Mouse (Mus musculus) induced T-regulatory cell, adult 2 months (primary cell): ENCODE measurements around the gene Smarcal1.

Experiments
- DNase-seq: peaks from one replicate; pipeline ENCODE4 v3.0.0-alpha.2; 2012; ENCODE audit warnings: low read depth

Gene Smarcal1

GRCm38 (mm10) chr1:72582947-72583731, at the start of gene Smarcal1:
Gene Smarcal1, plus strand, starts transcription at chr1:72583251.
- peak; percentile 97 for DNase-seq

DNA sequence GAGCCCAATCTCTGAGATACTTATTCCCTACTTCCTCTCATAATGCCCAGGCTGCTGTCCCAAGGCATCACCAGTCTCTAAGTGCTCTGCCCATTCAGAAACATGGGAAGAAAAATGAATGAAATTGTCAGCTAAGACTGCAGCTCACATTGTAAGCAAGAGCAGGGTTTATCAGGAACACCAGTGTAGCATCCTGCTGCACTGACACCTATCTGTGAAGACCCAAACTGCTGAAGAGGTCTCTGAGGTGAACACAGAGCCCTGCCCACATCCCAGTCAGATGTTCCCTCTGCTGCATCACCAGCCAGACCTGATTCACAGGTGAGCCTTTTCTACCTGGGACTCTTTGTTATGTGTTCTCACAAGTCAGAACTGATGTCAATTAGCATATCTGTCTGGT, 49.6 kb upstream of the Smarcal1 start:
- DNase-seq = no peak

GRCm38 (mm10) chr1:72535725-72536571, 47.1 kb upstream of the Smarcal1 start:
- no peak for DNase-seq

- peak; percentile 15 for DNase-seq
Observed at GRCm38 (mm10) chr1:72536611-72537351, 46.3 kb upstream of the Smarcal1 start, which contains the start of gene March4. Gene March4, minus strand, starts transcription at chr1:72536930.

DNA sequence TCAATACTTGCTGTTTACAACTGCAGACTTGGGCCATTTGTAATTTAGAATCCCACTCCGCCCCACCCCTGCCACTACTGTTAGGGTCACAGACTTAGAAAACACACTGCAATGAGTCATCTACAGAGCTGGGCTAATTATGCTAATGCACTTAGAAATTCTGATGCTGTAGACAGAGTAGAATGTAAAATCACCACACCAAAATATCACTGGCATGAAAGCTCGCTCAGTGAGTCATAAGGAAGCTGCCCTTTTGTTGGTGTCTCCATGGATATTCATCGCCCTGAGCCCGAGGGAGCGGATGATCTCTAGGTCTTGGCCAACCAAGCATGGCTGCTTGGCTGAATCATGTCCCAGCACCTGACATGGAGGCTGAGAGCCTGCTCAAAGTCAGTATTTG, 44.8 kb upstream of the Smarcal1 start:
- no peak for DNase-seq

GRCm38 (mm10) chr1:72550317-72550716, 32.7 kb upstream of the Smarcal1 start:
- no peak for DNase-seq

DNA sequence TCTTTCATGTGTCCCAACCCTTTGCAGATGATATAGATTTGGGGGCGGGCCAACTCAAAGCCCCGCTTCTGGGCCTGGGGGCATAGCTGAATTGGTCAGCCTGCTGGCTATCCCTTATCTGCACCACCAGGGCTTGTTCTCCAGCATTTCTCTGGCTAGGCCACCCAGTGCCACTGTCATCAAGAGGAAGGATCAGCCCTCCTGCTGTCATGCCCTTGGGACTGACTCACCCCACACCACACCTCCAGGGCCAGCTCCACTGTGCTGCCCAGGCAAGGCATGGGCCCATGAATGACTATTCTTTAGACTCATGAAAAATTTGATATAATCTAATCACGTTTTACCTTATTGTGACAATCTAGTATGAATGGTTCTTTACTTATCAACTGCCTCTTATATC, 26.6 kb upstream of the Smarcal1 start:
- no peak for DNase-seq

- no peak for DNase-seq
Observed at GRCm38 (mm10) chr1:72558625-72559024, 24.4 kb upstream of the Smarcal1 start.

DNA sequence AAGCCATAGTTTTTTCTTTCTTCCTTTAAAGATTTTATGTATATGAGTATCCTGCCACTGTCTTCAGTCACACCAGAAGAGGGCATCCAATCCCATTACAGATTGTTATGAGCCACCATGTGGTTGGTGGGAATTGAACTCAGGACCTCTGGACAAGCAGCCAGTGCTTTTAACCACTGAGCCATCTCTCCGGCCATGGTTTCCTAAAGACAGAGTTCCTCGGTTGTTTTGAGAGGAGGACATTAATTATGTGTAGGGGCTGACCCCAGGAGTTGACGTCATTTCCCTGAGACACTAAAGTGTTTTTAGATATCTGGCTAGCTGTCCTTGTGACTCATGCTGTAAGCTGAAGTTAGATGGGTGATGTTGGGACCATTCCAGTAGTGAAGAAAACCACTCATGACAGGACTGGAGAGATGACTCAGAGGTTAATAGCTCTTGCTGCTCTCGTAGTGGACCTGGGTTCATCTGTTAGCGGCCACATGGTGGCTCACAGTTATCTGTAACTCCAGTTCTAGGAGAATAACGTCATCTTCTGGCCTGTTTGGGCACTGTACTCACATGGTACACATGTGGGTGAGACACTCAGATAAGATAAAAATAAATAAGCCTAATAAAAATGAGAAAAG, 18.6 kb upstream of the Smarcal1 start:
- no peak for DNase-seq

DNA sequence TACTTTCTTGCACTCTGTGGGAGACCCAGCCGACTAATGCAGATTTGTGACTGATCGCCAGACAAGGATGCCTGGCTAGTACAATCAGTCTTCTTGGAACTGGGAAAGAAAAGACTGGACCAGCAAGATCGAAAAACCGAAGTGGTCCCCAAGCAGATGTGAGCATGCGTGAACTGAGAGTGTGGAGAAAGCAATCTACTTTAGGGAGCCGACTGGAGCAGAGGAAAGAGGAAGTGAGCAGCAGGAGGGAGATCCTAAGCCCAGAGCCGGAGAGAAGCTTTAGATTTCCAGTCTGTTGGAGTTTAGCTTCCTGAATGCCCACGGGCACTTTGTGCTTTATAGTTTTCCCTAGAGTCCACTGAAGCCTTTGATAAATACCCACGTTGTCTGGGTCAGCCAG, 16.0 kb upstream of the Smarcal1 start:
- no peak for DNase-seq

DNA sequence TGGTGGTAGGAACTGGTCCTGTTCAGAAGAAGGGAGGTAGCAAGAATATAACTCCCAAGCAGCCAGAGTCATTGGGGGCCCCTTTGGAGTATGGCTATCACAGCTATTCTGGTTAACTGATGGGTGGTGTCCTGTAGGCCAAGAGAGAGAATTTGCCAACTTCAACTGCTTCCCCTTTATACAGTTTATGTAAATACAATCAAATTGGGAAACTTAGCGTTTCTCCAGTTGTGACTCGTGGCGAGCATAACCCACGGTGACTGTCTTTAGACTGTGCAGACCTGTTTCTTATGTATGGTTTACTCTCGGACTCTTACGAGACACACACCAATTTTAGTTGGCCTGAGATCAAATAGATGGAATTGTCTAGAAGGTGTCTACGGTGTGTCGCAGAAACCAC, 14.3 kb upstream of the Smarcal1 start:
- DNase-seq = no peak

GRCm38 (mm10) chr1:72574047-72574446, 9.0 kb upstream of the Smarcal1 start:
- DNase-seq = no peak

DNA sequence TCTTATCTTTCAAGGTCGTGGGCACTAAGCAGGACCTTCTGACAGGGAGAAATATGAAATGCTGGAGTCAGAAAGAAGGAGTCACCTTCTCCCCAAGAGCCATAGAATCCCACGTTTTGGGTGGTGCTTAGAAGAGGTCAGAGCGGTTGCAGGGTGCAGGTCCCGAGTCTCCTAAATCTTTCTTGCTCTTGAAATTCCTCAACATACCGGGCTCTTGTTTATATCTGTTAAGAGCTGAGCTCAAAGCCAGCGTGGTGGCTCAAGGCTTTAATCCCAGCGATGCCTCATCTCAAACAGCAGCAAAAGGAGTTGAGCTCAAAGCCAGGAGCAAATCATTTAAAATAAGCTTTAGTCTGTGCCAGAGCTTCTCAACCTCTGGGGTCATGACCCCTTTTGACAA, 8.4 kb upstream of the Smarcal1 start:
- no peak for DNase-seq

GRCm38 (mm10) chr1:72575121-72575520, 7.9 kb upstream of the Smarcal1 start:
- peak; percentile 29 for DNase-seq

DNA sequence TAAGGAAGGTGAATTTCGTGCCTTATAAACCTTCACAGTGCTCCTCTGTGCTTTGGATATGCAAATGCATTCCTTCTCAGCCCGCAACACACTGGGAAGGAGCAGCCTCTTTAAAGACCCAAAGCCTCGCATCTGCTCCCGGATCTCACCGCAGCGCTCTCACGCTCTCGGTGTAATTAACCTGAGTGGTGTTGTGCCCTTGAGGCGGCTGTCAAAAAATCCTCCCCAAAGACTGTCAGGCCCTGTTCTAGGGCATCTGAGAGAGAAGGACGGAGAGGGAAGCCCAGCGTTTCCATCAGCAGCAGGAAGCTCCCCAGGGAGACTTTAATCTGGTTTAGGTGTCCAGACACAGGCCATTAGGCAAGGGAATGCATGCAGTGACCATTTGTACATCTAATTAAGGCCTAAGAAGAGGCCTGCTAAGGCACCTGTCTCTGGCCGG, 5.5 kb upstream of the Smarcal1 start:
- DNase-seq = no peak

- no peak for DNase-seq
Observed at GRCm38 (mm10) chr1:72578351-72578750, 4.7 kb upstream of the Smarcal1 start.

DNA sequence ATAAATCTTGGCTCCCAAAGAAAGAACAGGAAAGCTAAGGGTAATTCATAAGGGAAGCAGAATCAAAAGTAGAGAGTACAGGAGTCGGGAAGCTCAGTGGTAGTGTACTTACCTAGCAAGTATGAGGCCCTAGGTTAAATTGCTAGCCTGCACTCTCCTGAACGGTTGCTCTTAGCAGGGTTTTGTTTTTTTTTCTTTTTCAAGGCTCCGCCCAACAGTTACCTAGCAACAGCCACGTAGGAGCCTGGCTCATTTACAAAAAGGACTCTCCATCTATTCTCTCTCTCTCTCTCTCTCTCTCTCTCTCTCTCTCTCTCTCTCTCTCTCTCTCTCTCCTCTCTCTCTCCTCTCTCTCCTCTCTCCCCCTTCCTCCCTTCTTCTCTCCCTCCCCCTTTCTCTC, 4.2 kb upstream of the Smarcal1 start:
- DNase-seq = peak; percentile 59

- no peak for DNase-seq
Observed at GRCm38 (mm10) chr1:72583906-72584305, 855 bp downstream of the Smarcal1 start.

- no peak for DNase-seq
Observed at GRCm38 (mm10) chr1:72585971-72586875, 3.2 kb downstream of the Smarcal1 start.

DNA sequence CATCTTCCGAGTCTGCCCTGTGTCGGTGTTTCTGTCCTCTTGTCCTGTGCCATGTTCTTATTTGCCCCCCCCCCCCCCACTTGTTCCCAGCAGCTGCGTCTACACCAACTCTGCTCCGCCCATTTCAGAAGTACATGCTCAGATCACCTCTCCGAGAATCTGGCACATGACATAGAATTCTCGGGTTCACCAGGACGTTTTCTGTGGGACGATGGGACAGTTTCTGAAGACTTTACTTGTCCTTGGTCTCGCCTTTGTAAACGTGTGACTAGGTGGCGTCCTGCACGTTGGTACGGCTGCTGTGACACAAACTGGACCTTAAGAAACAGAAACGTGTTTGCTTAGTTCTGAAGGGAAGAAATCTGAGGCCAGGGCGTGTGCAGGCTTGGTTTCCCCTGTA, 4.5 kb downstream of the Smarcal1 start:
- no peak for DNase-seq

GRCm38 (mm10) chr1:72588763-72589162, 5.7 kb downstream of the Smarcal1 start:
- DNase-seq = no peak
